Mouse (Mus musculus) macrophage (primary cell): ENCODE results near the gene Olfr509. TPM values are rescaled to one million over a fixed set of nuclear protein-coding genes. Genes with fewer than 3 reads are reported as not detected.
"Not testable (repeated sequence)": the region's sequence is repeated elsewhere in the genome, so short reads cannot be mapped to it uniquely, and the experiment has no call there.

Source experiments
- H3K27ac ChIP-seq: fragments of 350-480 bp; formaldehyde crosslinking; 2 replicates; pipeline ENCODE4 v1.9.0; 2021
- H3K36me3 ChIP-seq: fragments of 350-480 bp; formaldehyde crosslinking; 2 replicates; pipeline ENCODE4 v1.9.0; 2021; ENCODE audit errors: inconsistent target
- H3K4me3 ChIP-seq: fragments of 350-480 bp; formaldehyde crosslinking; 2 replicates; pipeline ENCODE4 v1.9.0; 2021; ENCODE audit errors: inconsistent target
- H3K79me2 ChIP-seq: fragments of 350-480 bp; formaldehyde crosslinking; 2 replicates; pipeline ENCODE4 v1.9.0; 2021; ENCODE audit errors: inconsistent target
- WGBS: methylation state at CpG from one replicate; pipeline ENCODE4 v1.1.7; 2026; ENCODE audit warnings: inconsistent platforms; ENCODE audit not compliant: missing documents; 5-methylcytosine and 5-hydroxymethylcytosine counted together
- polyA plus RNA-seq: library from polyadenylated mRNA; stranded (reverse); fragments of 250-400 nt; gene quantifications from 3 replicates; pipeline ENCODE4 v1.2.4, GENCODE M21; 2018; ENCODE audit warnings: inconsistent platforms
- total RNA-seq, 78 experiments: library from RNA; depleted of rRNA; stranded (reverse); fragments of 250-400 nt; gene quantifications; 1 replicate in 9 of 78; 2 replicates in 24 of 78; 3 replicates in 43 of 78; 4 replicates in 2 of 78; pipeline ENCODE4 v1.2.4; 2018; ENCODE audit warnings: inconsistent platforms in 56 of 78

Gene Olfr509
- total RNA-seq (2018; cell fraction: chromatin; rRNA removed) = under 1 TPM in 1 of 26 experiments, not detected in 25; 0.18 TPM
- not detected for total RNA-seq (2018; cell fraction: cytosol; rRNA removed)
- total RNA-seq (2018; cell fraction: nucleus; rRNA removed) = under 1 TPM in 1 of 26 experiments, not detected in 25; 0.16 TPM
- polyA plus RNA-seq = not detected in 3 replicates

DNA sequence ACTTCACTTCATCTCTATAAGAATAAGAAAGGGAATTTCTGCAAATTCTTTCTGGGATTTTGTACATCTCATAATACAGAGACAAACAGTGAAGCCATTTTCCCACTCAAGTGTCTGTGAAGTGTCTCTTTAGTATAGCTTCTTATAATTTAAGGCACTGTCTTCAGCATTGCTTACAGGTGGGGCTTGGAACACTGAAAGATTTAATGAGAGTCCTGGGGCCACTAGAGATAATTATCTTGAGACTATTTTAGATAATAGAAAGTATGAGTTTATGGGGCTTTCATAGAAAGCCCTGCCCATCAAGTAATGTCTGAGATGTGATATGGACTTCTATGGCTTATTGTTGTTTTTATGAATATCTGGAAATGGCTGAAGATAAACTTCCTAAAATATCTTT lies at the start of gene Olfr509:
Gene Olfr509 (minus strand): TSS at position 101 of the 400 bp plus-strand sequence.
- Histone ChIP-seq H3K36me3 (no peaks in the 10 kb centered on the region), H3K27ac (no peak within 1 kb of the TSS), H3K4me3 (no peak within 1 kb of the TSS), H3K79me2 (no peaks in the 10 kb centered on the region)

- H3K79me2 ChIP-seq = no peaks in the 10 kb centered on the region
- no peaks in the 10 kb centered on the region for H3K36me3 ChIP-seq
- no peak overlapping the region for H3K4me3 ChIP-seq
- no peak overlapping the region for H3K27ac ChIP-seq
- 86% methylated on average over 4 of the region's 4 CpGs for WGBS
Observed at GRCm38 (mm10) chr7:108678886-108679285, 27.2 kb upstream of the Olfr509 start.

DNA sequence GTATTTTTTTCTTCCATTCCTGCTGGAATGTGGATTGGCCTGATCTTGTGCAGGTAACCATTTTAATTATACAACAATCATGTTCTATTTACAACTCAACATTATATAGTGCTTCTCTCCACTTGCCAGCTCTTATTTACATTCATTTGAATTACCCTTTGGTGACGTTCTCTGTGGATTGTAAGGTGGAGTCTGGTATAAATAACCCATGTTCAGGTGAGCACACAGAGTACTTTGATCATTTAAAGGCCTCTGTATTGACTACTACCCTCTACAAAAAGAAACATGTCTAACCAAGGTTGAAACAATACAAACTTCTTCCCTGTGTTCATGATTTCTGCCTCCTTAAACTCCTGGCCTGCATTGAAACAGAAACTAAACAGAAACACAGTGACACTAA lies 19.4 kb upstream of the Olfr509 start:
- Histone ChIP-seq H3K36me3 (no peaks in the 10 kb centered on the region), H3K4me3 (no peak overlapping the region), H3K79me2 (no peaks in the 10 kb centered on the region), H3K27ac (no peak overlapping the region)
- WGBS = 83% methylated on average over 1 of the region's 1 CpGs

GRCm38 (mm10) chr7:108666118-108666517 lies 14.4 kb upstream of the Olfr509 start, which contains the start of gene Olfr510:
Gene Olfr510 (plus strand): TSS chr7:108666418.
- 80% methylated on average over 1 of the region's 1 CpGs for WGBS

DNA sequence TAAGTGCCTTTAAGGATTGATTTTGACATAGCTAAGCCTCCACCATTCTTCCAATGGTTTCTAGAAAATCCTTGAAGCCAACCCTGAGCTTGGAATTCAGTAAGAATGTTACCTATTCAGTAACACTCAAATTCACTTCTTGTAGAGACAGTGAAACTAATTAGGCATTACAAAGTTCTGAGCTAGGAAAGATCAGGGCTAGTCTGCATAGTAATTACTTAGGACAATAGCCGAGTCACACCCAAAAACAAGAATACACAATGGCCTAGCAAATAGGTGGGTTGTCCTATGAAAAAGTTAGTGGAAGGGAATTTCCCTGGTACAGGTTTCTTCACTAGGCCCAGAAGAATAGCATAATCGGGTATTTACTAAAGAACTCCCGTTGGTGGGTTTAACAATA lies 10.7 kb upstream of the Olfr509 start:
- H3K4me3 ChIP-seq = no peak overlapping the region
- 90% methylated on average over 3 of the region's 3 CpGs for WGBS
- H3K27ac ChIP-seq = no peak overlapping the region
- H3K79me2 ChIP-seq = no peaks in the 10 kb centered on the region
- H3K36me3 ChIP-seq = no peaks in the 10 kb centered on the region

More at GRCm38 (mm10) chr7:108666118-108666517, 14.4 kb upstream of the Olfr509 start, which contains the start of gene Olfr510:
- no peaks in the 10 kb centered on the region for H3K79me2 ChIP-seq
- no peak within 1 kb of the TSS for H3K4me3 ChIP-seq
- no peak within 1 kb of the TSS for H3K27ac ChIP-seq
- no peaks in the 10 kb centered on the region for H3K36me3 ChIP-seq

GRCm38 (mm10) chr7:108629694-108630093 lies 22.0 kb downstream of the Olfr509 start, which contains the start of gene Olfr508:
Gene Olfr508 (plus strand): TSS chr7:108629994.
- no peak within 1 kb of the TSS for H3K4me3 ChIP-seq
- no peak within 1 kb of the TSS for H3K27ac ChIP-seq
- WGBS = 87% methylated on average over 3 of the region's 3 CpGs
- no peaks in the 10 kb centered on the region for H3K36me3 ChIP-seq
- H3K79me2 ChIP-seq = no peaks in the 10 kb centered on the region

DNA sequence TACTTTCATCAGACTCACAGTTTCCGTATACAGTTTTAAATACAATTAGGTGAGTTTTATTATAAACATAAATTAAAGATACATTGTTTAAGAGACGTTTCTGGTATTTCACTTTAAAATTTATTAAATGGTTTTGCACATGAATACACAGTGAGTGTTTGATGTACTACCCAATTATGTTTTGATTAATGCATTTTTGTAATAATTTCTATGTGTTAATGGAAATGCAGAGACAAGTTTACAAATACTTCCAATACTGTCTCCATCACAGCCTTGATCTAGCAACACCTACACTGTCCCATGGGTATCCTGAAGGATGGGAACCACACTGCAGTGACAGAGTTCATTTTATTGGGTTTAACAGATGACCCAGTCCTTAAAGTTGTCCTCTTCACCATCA lies 30.2 kb downstream of the Olfr509 start, which contains the start of gene Olfr507:
Gene Olfr507 (plus strand): TSS at position 301 of the 400 bp plus-strand sequence.
- H3K36me3 ChIP-seq = no peaks in the 10 kb centered on the region
- no peak within 1 kb of the TSS for H3K27ac ChIP-seq
- no peak within 1 kb of the TSS for H3K4me3 ChIP-seq
- 86% methylated on average over 2 of the region's 2 CpGs for WGBS
- no peaks in the 10 kb centered on the region for H3K79me2 ChIP-seq

- H3K27ac ChIP-seq, H3K36me3 ChIP-seq, H3K79me2 ChIP-seq, H3K4me3 ChIP-seq: not testable (repeated sequence)
- WGBS = 56% methylated on average over 3 of the region's 3 CpGs
Observed at GRCm38 (mm10) chr7:108616781-108617180, 34.9 kb downstream of the Olfr509 start.

GRCm38 (mm10) chr7:108614110-108614509 lies 37.6 kb downstream of the Olfr509 start:
- Histone ChIP-seq H3K36me3 (no peaks in the 10 kb centered on the region), H3K27ac (no peak overlapping the region), H3K4me3 (no peak overlapping the region), H3K79me2 (no peaks in the 10 kb centered on the region)
- WGBS = 85% methylated on average over 2 of the region's 2 CpGs

GRCm38 (mm10) chr7:108610487-108610886 lies 41.2 kb downstream of the Olfr509 start, which contains the start of gene Olfr506:
Gene Olfr506 (plus strand): TSS chr7:108610787.
- no peaks in the 10 kb centered on the region for H3K36me3 ChIP-seq
- H3K27ac ChIP-seq = no peak within 1 kb of the TSS
- no peak within 1 kb of the TSS for H3K4me3 ChIP-seq
- H3K79me2 ChIP-seq = no peaks in the 10 kb centered on the region

GRCm38 (mm10) chr7:108601916-108602315 lies 49.8 kb downstream of the Olfr509 start:
- H3K4me3 ChIP-seq, H3K79me2 ChIP-seq, H3K27ac ChIP-seq, H3K36me3 ChIP-seq: not testable (repeated sequence)
- WGBS = 64% methylated on average over 3 of the region's 3 CpGs

Other genes with a start within 250 kb of the Olfr509 start
- gene Olfr497, start 231.5 kb downstream of the Olfr509 start, polyA plus RNA-seq = not detected in 3 replicates
- gene Olfr498, start 186.6 kb downstream of the Olfr509 start, polyA plus RNA-seq = not detected in 3 replicates
- gene Olfr502, start 126.8 kb downstream of the Olfr509 start, polyA plus RNA-seq = not detected in 3 replicates
- not detected in 3 replicates for gene Olfr503, start 107.4 kb downstream of the Olfr509 start, polyA plus RNA-seq
- not detected in 3 replicates for gene Olfr504, start 86.1 kb downstream of the Olfr509 start, polyA plus RNA-seq
- not detected in 3 replicates for gene Olfr506, start 41.1 kb downstream of the Olfr509 start, polyA plus RNA-seq
- gene Olfr507, start 30.1 kb downstream of the Olfr509 start, polyA plus RNA-seq = not detected in 3 replicates
- gene Olfr508, start 21.9 kb downstream of the Olfr509 start, polyA plus RNA-seq = not detected in 3 replicates
- not detected in 3 replicates for gene Olfr510, start 14.5 kb upstream of the Olfr509 start, polyA plus RNA-seq
- not detected in 3 replicates for gene Olfr512, start 61.4 kb upstream of the Olfr509 start, polyA plus RNA-seq
- gene Olfr513, start 99.1 kb upstream of the Olfr509 start, polyA plus RNA-seq = not detected in 3 replicates
- gene Olfr514, start 174.1 kb upstream of the Olfr509 start, polyA plus RNA-seq = not detected in 3 replicates
- not detected in 3 replicates for gene Olfr516, start 198.6 kb upstream of the Olfr509 start, polyA plus RNA-seq
- gene Olfr517, start 220.5 kb upstream of the Olfr509 start, polyA plus RNA-seq = not detected in 3 replicates
- not detected in 3 replicates for gene Olfr518, start 233.1 kb upstream of the Olfr509 start, polyA plus RNA-seq
- not detected in 3 replicates for gene Olfr519, start 242.5 kb upstream of the Olfr509 start, polyA plus RNA-seq